Mouse (Mus musculus) C2C12 (cell line): ENCODE data around the gene Lrp8.

Experiments used
- CEBPB ChIP-seq: IDR thresholded peaks from one replicate; pipeline ENCODE4 v1.6.1; 2011; ENCODE audit warnings: low read depth, mild to moderate bottlenecking, control low read depth, moderate library complexity
- CTCF ChIP-seq: IDR thresholded peaks from one replicate; pipeline ENCODE4 v1.5.1; 2011; ENCODE audit not compliant: control insufficient read depth, insufficient read depth, insufficient read length
- MAX ChIP-seq: IDR thresholded peaks from one replicate; pipeline ENCODE4 v1.6.1; 2011; ENCODE audit warnings: mild to moderate bottlenecking, control low read depth
- MYOD1 ChIP-seq: IDR thresholded peaks from one replicate; pipeline ENCODE4 v1.6.1; 2011; ENCODE audit warnings: low read depth; ENCODE audit not compliant: control insufficient read depth, insufficient read length
- USF1 ChIP-seq: IDR thresholded peaks from one replicate; pipeline ENCODE4 v1.6.1; 2011; ENCODE audit warnings: low read depth, mild to moderate bottlenecking, control low read depth, moderate library complexity

- TF ChIP-seq CTCF, result no peak
- no peak for TF ChIP-seq USF1
- TF ChIP-seq MAX, result no peak
- no peak for TF ChIP-seq CEBPB
- TF ChIP-seq MYOD1, result no peak
Observed at GRCm38 (mm10) chr4:107904252-107904651, 102.2 kb downstream of the Lrp8 start.
